Mouse (Mus musculus): ENCODE measurements at regions not wholly inside any gene's neighbourhood (a gene's known extent, or its start where the extent isn't known, plus 50 kb on each side); places are given as distances from the start of the nearest gene placed in this dataset.

DNA sequence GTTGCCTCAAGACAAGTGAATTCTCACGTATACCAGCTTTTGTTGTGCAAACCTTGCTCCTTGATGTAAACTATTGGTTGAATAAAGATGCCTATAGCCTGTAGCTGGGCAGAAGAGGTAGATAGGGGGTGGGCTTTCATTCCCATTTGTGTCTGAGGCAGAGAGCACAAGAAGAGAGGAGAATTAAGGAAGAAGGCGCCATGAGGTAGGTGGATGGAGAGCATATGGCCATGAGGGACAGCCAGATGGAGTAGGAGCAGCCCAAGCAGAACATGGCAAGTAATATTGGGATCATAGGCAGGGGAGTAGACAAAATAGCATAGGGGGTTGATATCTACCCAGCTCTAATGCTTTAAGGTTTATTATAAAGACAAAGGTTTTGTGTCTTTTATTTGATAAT, 557.3 kb downstream of the Ptprc start:
- Histone ChIP-seq H3K27ac (ENCODE audit: low read depth, low read length) (no peak overlapping the region), H3K27me3 (replicated peaks; ENCODE audit: control insufficient read depth, insufficient read depth, low read length) (no peaks in the 10 kb centered on the region), H3K9me3 (ENCODE audit: control insufficient read depth) (no peaks in the 10 kb centered on the region), H3K4me2 (replicated peaks; ENCODE audit: low read depth) (no peak overlapping the region), H3K4me1 (replicated peaks; ENCODE audit: control insufficient read depth, insufficient read depth, low read length) (no peaks in the 10 kb centered on the region), H3K4me3 (ENCODE audit: low read depth, low read length) (no peak overlapping the region), H3K9ac (ENCODE audit: low read depth, low read length) (no peak overlapping the region), H3K36me3 (ENCODE audit: control insufficient read depth, insufficient read depth) (no peaks in the 10 kb centered on the region)
- 89% methylated on average over 2 of the region's 2 CpGs for WGBS
- no peak for ATAC-seq
- TF ChIP-seq CTCF (IDR thresholded peaks at IDR 0.05; ENCODE audit: low read depth), result no peak

- no peak for ATAC-seq
- no peak for TF ChIP-seq CTCF (IDR thresholded peaks at IDR 0.05; ENCODE audit: low read depth)
- no peaks in the 10 kb centered on the region for H3K36me3 ChIP-seq (ENCODE audit: control insufficient read depth, insufficient read depth)
Measured at GRCm38 (mm10) chr1:137617513-137617912, 558.0 kb downstream of the Ptprc start.

GRCm38 (mm10) chr1:137606716-137607115, 568.8 kb downstream of the Ptprc start:
- Histone ChIP-seq H3K27me3 (replicated peaks; ENCODE audit: control insufficient read depth, insufficient read depth, low read length) (no peaks in the 10 kb centered on the region), H3K36me3 (ENCODE audit: control insufficient read depth, insufficient read depth) (no peaks in the 10 kb centered on the region)

More at GRCm38 (mm10) chr1:137617513-137617912, 558.0 kb downstream of the Ptprc start:
- Histone ChIP-seq H3K27ac (ENCODE audit: low read depth, low read length) (no peak overlapping the region), H3K4me2 (replicated peaks; ENCODE audit: low read depth) (no peak overlapping the region), H3K4me3 (ENCODE audit: low read depth, low read length) (no peak overlapping the region), H3K9me3 (ENCODE audit: control insufficient read depth) (no peaks in the 10 kb centered on the region), H3K4me1 (replicated peaks; ENCODE audit: control insufficient read depth, insufficient read depth, low read length) (no peaks in the 10 kb centered on the region), H3K9ac (ENCODE audit: low read depth, low read length) (no peak overlapping the region), H3K27me3 (replicated peaks; ENCODE audit: control insufficient read depth, insufficient read depth, low read length) (no peaks in the 10 kb centered on the region)
- WGBS, result 72% methylated on average over 5 of the region's 5 CpGs

GRCm38 (mm10) chr1:137605890-137606663, 569.4 kb downstream of the Ptprc start:
- no peaks in the 10 kb centered on the region for H3K36me3 ChIP-seq (ENCODE audit: control insufficient read depth, insufficient read depth)
- no peak overlapping the region for H3K4me3 ChIP-seq (ENCODE audit: low read depth, low read length)
- no peak overlapping the region for H3K9ac ChIP-seq (ENCODE audit: low read depth, low read length)
- 65% methylated on average over 11 of the region's 11 CpGs for WGBS
- no peak for ATAC-seq
- no peak overlapping the region for H3K27ac ChIP-seq (ENCODE audit: low read depth, low read length)
- TF ChIP-seq CTCF (IDR thresholded peaks at IDR 0.05; ENCODE audit: low read depth), result no peak
- no peaks in the 10 kb centered on the region for H3K4me1 ChIP-seq (replicated peaks; ENCODE audit: control insufficient read depth, insufficient read depth, low read length)
- H3K4me2 ChIP-seq (replicated peaks; ENCODE audit: low read depth), result no peak overlapping the region
- no peaks in the 10 kb centered on the region for H3K9me3 ChIP-seq (ENCODE audit: control insufficient read depth)
- no peaks in the 10 kb centered on the region for H3K27me3 ChIP-seq (replicated peaks; ENCODE audit: control insufficient read depth, insufficient read depth, low read length)

More at GRCm38 (mm10) chr1:137606716-137607115, 568.8 kb downstream of the Ptprc start:
- WGBS, result 85% methylated on average over 1 of the region's 1 CpGs
- H3K27ac ChIP-seq (ENCODE audit: low read depth, low read length), result no peak overlapping the region
- TF ChIP-seq CTCF (IDR thresholded peaks at IDR 0.05; ENCODE audit: low read depth), result no peak
- no peaks in the 10 kb centered on the region for H3K4me1 ChIP-seq (replicated peaks; ENCODE audit: control insufficient read depth, insufficient read depth, low read length)
- H3K4me2 ChIP-seq (replicated peaks; ENCODE audit: low read depth), result no peak overlapping the region
- ATAC-seq, result no peak
- H3K9me3 ChIP-seq (ENCODE audit: control insufficient read depth), result no peaks in the 10 kb centered on the region
- H3K9ac ChIP-seq (ENCODE audit: low read depth, low read length), result no peak overlapping the region
- no peak overlapping the region for H3K4me3 ChIP-seq (ENCODE audit: low read depth, low read length)

DNA sequence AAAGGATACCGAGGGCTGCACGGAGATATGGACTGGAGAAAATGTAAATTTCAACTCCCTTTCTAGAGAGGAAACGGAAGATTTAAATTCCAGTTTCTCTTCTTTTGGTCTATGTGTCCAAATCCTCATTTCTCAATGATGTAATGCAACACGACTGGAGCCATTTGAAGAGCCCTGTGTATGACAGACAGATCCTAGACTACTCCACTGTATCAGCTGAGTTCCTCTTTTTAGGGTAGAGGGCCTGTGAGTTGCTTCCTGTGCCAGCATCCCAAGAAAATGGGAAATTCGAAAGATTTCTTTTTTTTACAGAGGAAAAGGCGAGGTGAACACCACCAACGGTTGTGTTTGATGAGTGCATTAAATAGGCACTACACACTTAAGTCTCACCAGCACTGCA, 581.8 kb downstream of the Ptprc start:
- no peak for ATAC-seq
- Histone ChIP-seq H3K9ac (ENCODE audit: low read depth, low read length) (no peak overlapping the region), H3K36me3 (ENCODE audit: control insufficient read depth, insufficient read depth) (no peaks in the 10 kb centered on the region), H3K27me3 (replicated peaks; ENCODE audit: control insufficient read depth, insufficient read depth, low read length) (no peaks in the 10 kb centered on the region), H3K4me1 (replicated peaks; ENCODE audit: control insufficient read depth, insufficient read depth, low read length) (no peaks in the 10 kb centered on the region), H3K4me3 (ENCODE audit: low read depth, low read length) (no peak overlapping the region), H3K9me3 (ENCODE audit: control insufficient read depth) (no peaks in the 10 kb centered on the region), H3K4me2 (replicated peaks; ENCODE audit: low read depth) (no peak overlapping the region), H3K27ac (ENCODE audit: low read depth, low read length) (no peak overlapping the region)
- WGBS, result 86% methylated on average over 7 of the region's 7 CpGs
- TF ChIP-seq CTCF (IDR thresholded peaks at IDR 0.05; ENCODE audit: low read depth), result no peak

GRCm38 (mm10) chr1:137591891-137592290, 583.6 kb downstream of the Ptprc start:
- H3K27ac ChIP-seq (ENCODE audit: low read depth, low read length), result no peak overlapping the region
- WGBS, result 73% methylated on average over 2 of the region's 2 CpGs
- H3K4me3 ChIP-seq (ENCODE audit: low read depth, low read length), result no peak overlapping the region
- no peaks in the 10 kb centered on the region for H3K36me3 ChIP-seq (ENCODE audit: control insufficient read depth, insufficient read depth)
- no peaks in the 10 kb centered on the region for H3K27me3 ChIP-seq (replicated peaks; ENCODE audit: control insufficient read depth, insufficient read depth, low read length)
- ATAC-seq, result no peak
- H3K4me1 ChIP-seq (replicated peaks; ENCODE audit: control insufficient read depth, insufficient read depth, low read length), result no peaks in the 10 kb centered on the region
- H3K9ac ChIP-seq (ENCODE audit: low read depth, low read length), result no peak overlapping the region
- no peak overlapping the region for H3K4me2 ChIP-seq (replicated peaks; ENCODE audit: low read depth)
- TF ChIP-seq CTCF (IDR thresholded peaks at IDR 0.05; ENCODE audit: low read depth), result no peak
- H3K9me3 ChIP-seq (ENCODE audit: control insufficient read depth), result no peaks in the 10 kb centered on the region
